Mouse (Mus musculus) midbrain, embryonic 14.5 days (tissue): ENCODE measurements around the gene Gtf2a2. TPM values are rescaled to one million over a fixed set of nuclear protein-coding genes. Genes with fewer than 3 reads are reported as not detected.

Experiments used
- ATAC-seq: fragments of 200-750 bp; cut with Nextera tagmentation; 2 replicates; pipeline ENCODE4 v1.8.0; 2017; ENCODE audit warnings: moderate number of reproducible peaks, moderate library complexity; ENCODE audit not compliant: low FRiP score, low TSS enrichment
- DNase-seq: peaks from one replicate; pipeline ENCODE4 v3.0.0-alpha.2; 2015
- H3K27ac ChIP-seq: fragments of 300-500 bp; sonication (generic); replicated peaks from 2 replicates; pipeline ENCODE4 v1.5.1; 2014; ENCODE audit warnings: mild to moderate bottlenecking, low read depth, low read length, moderate library complexity
- H3K27me3 ChIP-seq: fragments of 300-500 bp; sonication (generic); 2 replicates; pipeline ENCODE4 v1.6.1; 2014; ENCODE audit warnings: low read length, control low read depth, mixed read lengths; ENCODE audit not compliant: control insufficient read depth, insufficient read depth
- H3K36me3 ChIP-seq: fragments of 300-500 bp; sonication (generic); 2 replicates; pipeline ENCODE4 v1.6.1; 2014; ENCODE audit warnings: low read length, control low read depth; ENCODE audit not compliant: control insufficient read depth, insufficient read depth
- H3K4me1 ChIP-seq: fragments of 300-500 bp; sonication (generic); 2 replicates; pipeline ENCODE4 v1.6.1; 2014; ENCODE audit warnings: mild to moderate bottlenecking, antibody characterized with exemption, low read length, control low read depth; ENCODE audit not compliant: control insufficient read depth, insufficient read depth
- H3K4me2 ChIP-seq: fragments of 300-500 bp; sonication (generic); 2 replicates; pipeline ENCODE4 v1.6.1; 2014; ENCODE audit warnings: mild to moderate bottlenecking, low read length, moderate library complexity
- H3K4me3 ChIP-seq: fragments of 300-500 bp; sonication (generic); replicated peaks from 2 replicates; pipeline ENCODE4 v1.5.1; 2014; ENCODE audit warnings: low read depth, low read length
- H3K9ac ChIP-seq: fragments of 300-500 bp; sonication (generic); replicated peaks from 2 replicates; pipeline ENCODE4 v1.6.1; 2014; ENCODE audit warnings: mild to moderate bottlenecking, low read length, moderate library complexity
- H3K9me3 ChIP-seq: fragments of 300-500 bp; sonication (generic); 2 replicates; pipeline ENCODE4 v1.6.1; 2016; ENCODE audit warnings: low read length, control low read depth, mixed read lengths; ENCODE audit not compliant: control insufficient read depth
- WGBS: fragments of 180-500 bp; shearing (Covaris S2); extraction: QIAGEN DNeasy Blood & Tissue Kit; methylation state at CpG from one replicate; pipeline ENCODE4 v1.1.7; 2014; 5-methylcytosine and 5-hydroxymethylcytosine counted together
- polyA plus RNA-seq: library from polyadenylated mRNA; unstranded; fragments of >200 nt; fragmentation: Nextera tagmentation; extraction: Ambion mirVana; gene quantifications from 2 replicates; pipeline ENCODE4 v1.2.1, GENCODE M21; 2014

Gene Gtf2a2
- polyA plus RNA-seq, 1 experiment from 2014 or later = 205 TPM

- Histone ChIP-seq H3K36me3 (peaks cover 10% of the 10 kb centered on the region), H3K27me3 (no peaks in the 10 kb centered on the region), H3K27ac (no peak overlapping the region), H3K9me3 (no peaks in the 10 kb centered on the region), H3K4me2 (no peak overlapping the region), H3K9ac (no peak overlapping the region), H3K4me3 (no peak overlapping the region), H3K4me1 (no peaks in the 10 kb centered on the region)
- DNase-seq (no peak), ATAC-seq (no peak)
- 92% methylated on average over 2 of the region's 2 CpGs for WGBS
Observed at GRCm38 (mm10) chr9:70025365-70026012, 13.1 kb downstream of the Gtf2a2 start.

GRCm38 (mm10) chr9:70032167-70032566, 19.8 kb downstream of the Gtf2a2 start:
- DNase-seq (no peak), ATAC-seq (no peak)
- H3K27ac ChIP-seq = no peak overlapping the region
- H3K36me3 ChIP-seq = no peaks in the 10 kb centered on the region
- no peak overlapping the region for H3K4me2 ChIP-seq
- H3K4me1 ChIP-seq = no peaks in the 10 kb centered on the region
- no peak overlapping the region for H3K4me3 ChIP-seq
- no peaks in the 10 kb centered on the region for H3K9me3 ChIP-seq
- no peak overlapping the region for H3K9ac ChIP-seq
- WGBS = 94% methylated on average over 1 of the region's 1 CpGs
- H3K27me3 ChIP-seq = no peaks in the 10 kb centered on the region

GRCm38 (mm10) chr9:70033056-70033455, 20.7 kb downstream of the Gtf2a2 start:
- Histone ChIP-seq H3K9ac (no peak overlapping the region), H3K4me1 (no peaks in the 10 kb centered on the region), H3K27me3 (no peaks in the 10 kb centered on the region), H3K4me3 (no peak overlapping the region), H3K9me3 (no peaks in the 10 kb centered on the region), H3K36me3 (no peaks in the 10 kb centered on the region), H3K4me2 (no peak overlapping the region), H3K27ac (no peak overlapping the region)
- DNase-seq (no peak), ATAC-seq (no peak)
- 83% methylated on average over 9 of the region's 9 CpGs for WGBS

- no peaks in the 10 kb centered on the region for H3K36me3 ChIP-seq
- H3K4me1 ChIP-seq = no peaks in the 10 kb centered on the region
- 94% methylated on average over 7 of the region's 7 CpGs for WGBS
- no peak overlapping the region for H3K4me3 ChIP-seq
- H3K27me3 ChIP-seq = no peaks in the 10 kb centered on the region
- no peak overlapping the region for H3K27ac ChIP-seq
- ATAC-seq (no peak), DNase-seq (no peak)
- H3K4me2 ChIP-seq = no peak overlapping the region
- H3K9ac ChIP-seq = no peak overlapping the region
- H3K9me3 ChIP-seq = no peaks in the 10 kb centered on the region
Observed at GRCm38 (mm10) chr9:70034702-70035101, 22.4 kb downstream of the Gtf2a2 start.

- H3K27me3 ChIP-seq = no peaks in the 10 kb centered on the region
- ATAC-seq (no peak), DNase-seq (no peak)
- H3K4me1 ChIP-seq = no peaks in the 10 kb centered on the region
- no peaks in the 10 kb centered on the region for H3K36me3 ChIP-seq
- H3K4me2 ChIP-seq = no peak overlapping the region
- no peaks in the 10 kb centered on the region for H3K9me3 ChIP-seq
- no peak overlapping the region for H3K4me3 ChIP-seq
- 77% methylated on average over 4 of the region's 4 CpGs for WGBS
- no peak overlapping the region for H3K9ac ChIP-seq
- H3K27ac ChIP-seq = no peak overlapping the region
Observed at GRCm38 (mm10) chr9:70036646-70037045, 24.3 kb downstream of the Gtf2a2 start.

- H3K9me3 ChIP-seq = no peaks in the 10 kb centered on the region
- no peaks in the 10 kb centered on the region for H3K27me3 ChIP-seq
- no peak within 1 kb of the TSS for H3K4me2 ChIP-seq
- no peak for DNase-seq
- 93% methylated on average over 7 of the region's 7 CpGs for WGBS
- no peak for ATAC-seq
- H3K9ac ChIP-seq = no peak within 1 kb of the TSS
- H3K4me1 ChIP-seq = no peaks in the 10 kb centered on the region
- H3K4me3 ChIP-seq = no peak within 1 kb of the TSS
- no peak within 1 kb of the TSS for H3K27ac ChIP-seq
- no peaks in the 10 kb centered on the region for H3K36me3 ChIP-seq
Observed at GRCm38 (mm10) chr9:70037988-70038387, 25.6 kb downstream of the Gtf2a2 start, which contains the start of gene Gcnt3. Gene Gcnt3 (minus strand): TSS chr9:70038088.

- 88% methylated on average over 6 of the region's 6 CpGs for WGBS
- no peak for DNase-seq
- Histone ChIP-seq H3K4me2 (no peak overlapping the region), H3K4me1 (no peaks in the 10 kb centered on the region), H3K4me3 (no peak overlapping the region), H3K36me3 (no peaks in the 10 kb centered on the region), H3K27ac (no peak overlapping the region), H3K27me3 (no peaks in the 10 kb centered on the region), H3K9ac (no peak overlapping the region), H3K9me3 (no peaks in the 10 kb centered on the region)
- no peak for ATAC-seq
Observed at GRCm38 (mm10) chr9:70039597-70040385, 27.4 kb downstream of the Gtf2a2 start.

- Histone ChIP-seq H3K9me3 (no peaks in the 10 kb centered on the region), H3K4me3 (no peak overlapping the region), H3K27ac (no peak overlapping the region), H3K27me3 (no peaks in the 10 kb centered on the region), H3K9ac (no peak overlapping the region), H3K4me1 (no peaks in the 10 kb centered on the region), H3K36me3 (no peaks in the 10 kb centered on the region), H3K4me2 (no peak overlapping the region)
- 87% methylated on average over 11 of the region's 11 CpGs for WGBS
- no peak for DNase-seq
- no peak for ATAC-seq
Observed at GRCm38 (mm10) chr9:70040570-70040969, 28.2 kb downstream of the Gtf2a2 start.

GRCm38 (mm10) chr9:70042137-70042536, 29.8 kb downstream of the Gtf2a2 start:
- Histone ChIP-seq H3K36me3 (no peaks in the 10 kb centered on the region), H3K4me3 (no peak overlapping the region), H3K9ac (no peak overlapping the region), H3K27me3 (no peaks in the 10 kb centered on the region), H3K4me2 (no peak overlapping the region), H3K9me3 (no peaks in the 10 kb centered on the region), H3K4me1 (no peaks in the 10 kb centered on the region), H3K27ac (no peak overlapping the region)
- no peak for DNase-seq
- ATAC-seq = no peak
- WGBS = 92% methylated on average over 4 of the region's 4 CpGs
